Mouse (Mus musculus): ENCODE measurements at regions not wholly inside any gene's neighbourhood (a gene's known extent, or its start where the extent isn't known, plus 50 kb on each side); places are given as distances from the start of the nearest gene placed in this dataset.

DNA sequence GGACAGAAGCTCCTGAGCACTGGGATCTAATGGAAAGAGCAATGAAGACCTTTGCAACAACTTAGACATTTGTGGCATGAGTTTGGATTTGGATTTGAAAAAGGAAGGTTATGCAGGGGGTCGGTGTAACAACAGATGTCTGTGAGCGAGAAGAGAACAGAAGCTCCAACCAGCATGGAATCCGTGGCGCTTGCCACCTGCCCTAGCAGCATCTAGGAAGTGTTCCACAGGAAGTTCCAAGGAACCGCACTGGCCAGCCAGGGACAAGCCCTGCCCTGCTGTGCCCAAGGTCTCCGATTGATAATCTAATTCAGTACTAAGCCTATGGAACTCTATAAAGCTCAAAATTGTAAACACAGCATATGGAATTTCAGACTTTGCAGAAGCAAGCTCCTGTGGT, 98.0 kb upstream of the Ldah start:
- peaks cover 0 to 2% of the 10 kb centered on the region in 2 experiments; a peak in 1 of 4 replicates for H3K4me1 ChIP-seq (ENCODE audit: control insufficient read depth in 1 of 2, insufficient read depth in 2 of 2, low read length in 2 of 2)
- no peaks in the 10 kb centered on the region for H3K79me2 ChIP-seq (ENCODE audit: control insufficient read depth, insufficient read depth, low read length, poor library complexity)
- no peaks in the 10 kb centered on the region; a peak in 1 of 4 replicates for H3K27me3 ChIP-seq (ENCODE audit: control insufficient read depth in 1 of 2, insufficient read depth in 2 of 2, low read length in 2 of 2)
- H3K4me3 ChIP-seq (ENCODE audit: control insufficient read depth in 1 of 2, insufficient read depth in 1 of 2, low read depth in 2 of 2, low read length in 2 of 2) = no peak overlapping the region
- H3K9me3 ChIP-seq (replicated peaks; ENCODE audit: insufficient read depth, low read length) = no peaks in the 10 kb centered on the region
- no peak for DNase-seq (ENCODE audit: low read depth, low spot score)
- no peak overlapping the region for H3K9ac ChIP-seq (ENCODE audit: control insufficient read depth, low read depth, low read length, poor library complexity, severe bottlenecking)
- no peak overlapping the region for H3K27ac ChIP-seq (ENCODE audit: control insufficient read depth, low read depth, low read length)
- H3K36me3 ChIP-seq (ENCODE audit: control insufficient read depth in 1 of 2, insufficient read depth in 2 of 2, low read length in 2 of 2) = no peaks in the 10 kb centered on the region
- no peak for TF ChIP-seq CHD2 (IDR thresholded peaks at IDR 0.05; ENCODE audit: low read length)
- no peak for TF ChIP-seq POLR2AphosphoS5 (IDR thresholded peaks at IDR 0.05; ENCODE audit: borderline replicate concordance, low read depth, low read length)
- TF ChIP-seq USF1 (IDR thresholded peaks at IDR 0.05; ENCODE audit: low read depth, low read length) = no peak
- no peak for TF ChIP-seq MAFK (IDR thresholded peaks at IDR 0.05; ENCODE audit: borderline replicate concordance, low read depth, low read length)
- no peak for TF ChIP-seq CHD1 (IDR thresholded peaks at IDR 0.05; ENCODE audit: low read depth, low read length)
- no peak for TF ChIP-seq MAX (IDR thresholded peaks at IDR 0.05; ENCODE audit: low read length)
- TF ChIP-seq POLR2AphosphoS2 (IDR thresholded peaks at IDR 0.05; ENCODE audit: low read length) = no peak
- no peak for TF ChIP-seq RAD21 (IDR thresholded peaks at IDR 0.05; ENCODE audit: low read depth, low read length)
- no peak for TF ChIP-seq SMC3 (IDR thresholded peaks at IDR 0.05; ENCODE audit: low read depth, low read length)
- no peak for TF ChIP-seq RCOR1 (IDR thresholded peaks at IDR 0.05; ENCODE audit: low read depth, low read length)

DNA sequence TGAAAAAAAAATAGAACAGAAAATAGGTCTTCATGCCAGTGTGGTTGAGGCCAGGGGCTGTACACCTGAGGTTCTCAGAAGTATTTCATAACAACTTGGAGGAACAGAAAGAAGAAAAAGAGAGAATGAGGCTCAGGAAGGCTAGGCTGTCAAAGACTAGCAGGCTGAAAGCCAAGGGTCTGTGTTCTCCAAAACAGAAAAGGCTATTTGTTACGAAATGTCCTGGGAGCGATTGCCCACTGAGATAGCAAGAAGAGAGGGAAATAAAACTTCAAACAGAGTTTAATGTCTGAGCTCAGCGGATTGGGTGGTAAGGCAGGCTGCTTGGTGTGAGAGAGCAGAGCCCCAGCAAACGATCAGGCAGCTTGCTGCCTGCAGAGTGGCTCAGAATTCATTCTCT, 97.6 kb upstream of the Ldah start:
- no peak overlapping the region for H3K9ac ChIP-seq (ENCODE audit: control insufficient read depth, low read depth, low read length, poor library complexity, severe bottlenecking)
- no peaks in the 10 kb centered on the region for H3K79me2 ChIP-seq (ENCODE audit: control insufficient read depth, insufficient read depth, low read length, poor library complexity)

GRCm38 (mm10) chr12:8111484-8111883, 96.4 kb upstream of the Ldah start:
- no peak overlapping the region for H3K9ac ChIP-seq (ENCODE audit: control insufficient read depth, low read depth, low read length, poor library complexity, severe bottlenecking)
- TF ChIP-seq CHD2 (IDR thresholded peaks at IDR 0.05; ENCODE audit: low read length) (no peak), TAL1 (IDR thresholded peaks at IDR 0.05; ENCODE audit: low read length) (no peak), NELFE (IDR thresholded peaks at IDR 0.05; ENCODE audit: low read depth, low read length) (no peak), MAZ (IDR thresholded peaks at IDR 0.05; ENCODE audit: low read depth, low read length) (no peak), BHLHE40 (IDR thresholded peaks at IDR 0.05; ENCODE audit: borderline replicate concordance, low read depth, low read length) (no peak), MYC (IDR thresholded peaks at IDR 0.05; ENCODE audit: low read depth, low read length) (no peak), MEF2A (IDR thresholded peaks at IDR 0.05; ENCODE audit: extremely low read depth, insufficient replicate concordance, low read depth, low read length, poor library complexity, severe bottlenecking) (no peak), MAX (IDR thresholded peaks at IDR 0.05; ENCODE audit: low read length) (no peak), ETS1 (IDR thresholded peaks at IDR 0.05; ENCODE audit: low read depth, low read length) (no peak), GATA1 (IDR thresholded peaks at IDR 0.05; ENCODE audit: low read depth, low read length) (no peak), ZNF384 (IDR thresholded peaks at IDR 0.05; ENCODE audit: low read depth, low read length) (no peak), ZKSCAN1 (IDR thresholded peaks at IDR 0.05; ENCODE audit: low read depth, low read length) (no peak), KAT2A (conservative IDR thresholded peaks at IDR 0.05; ENCODE audit: low read depth, low read length) (no peak)
- H3K36me3 ChIP-seq (ENCODE audit: control insufficient read depth in 1 of 2, insufficient read depth in 2 of 2, low read length in 2 of 2) = no peaks in the 10 kb centered on the region
- no peak overlapping the region for H3K27ac ChIP-seq (ENCODE audit: control insufficient read depth, low read depth, low read length)
- no peaks in the 10 kb centered on the region; a peak in 1 of 4 replicates for H3K27me3 ChIP-seq (ENCODE audit: control insufficient read depth in 1 of 2, insufficient read depth in 2 of 2, low read length in 2 of 2)
- no peaks in the 10 kb centered on the region for H3K79me2 ChIP-seq (ENCODE audit: control insufficient read depth, insufficient read depth, low read length, poor library complexity)
- H3K4me1 ChIP-seq (ENCODE audit: control insufficient read depth in 1 of 2, insufficient read depth in 2 of 2, low read length in 2 of 2) = peaks cover 0 to 2% of the 10 kb centered on the region in 2 experiments; a peak in 1 of 4 replicates
- H3K9me3 ChIP-seq (replicated peaks; ENCODE audit: insufficient read depth, low read length) = no peaks in the 10 kb centered on the region
- H3K4me3 ChIP-seq (ENCODE audit: control insufficient read depth in 1 of 2, insufficient read depth in 1 of 2, low read depth in 2 of 2, low read length in 2 of 2) = no peak overlapping the region
- DNase-seq (ENCODE audit: low read depth, low spot score) = no peak

More for the DNA sequence above, 97.6 kb upstream of the Ldah start:
- Histone ChIP-seq H3K4me3 (ENCODE audit: control insufficient read depth in 1 of 2, insufficient read depth in 1 of 2, low read depth in 2 of 2, low read length in 2 of 2) (no peak overlapping the region), H3K27me3 (ENCODE audit: control insufficient read depth in 1 of 2, insufficient read depth in 2 of 2, low read length in 2 of 2) (no peaks in the 10 kb centered on the region; a peak in 1 of 4 replicates), H3K4me1 (ENCODE audit: control insufficient read depth in 1 of 2, insufficient read depth in 2 of 2, low read length in 2 of 2) (peaks cover 0 to 2% of the 10 kb centered on the region in 2 experiments; a peak in 1 of 4 replicates), H3K9me3 (replicated peaks; ENCODE audit: insufficient read depth, low read length) (no peaks in the 10 kb centered on the region), H3K36me3 (ENCODE audit: control insufficient read depth in 1 of 2, insufficient read depth in 2 of 2, low read length in 2 of 2) (no peaks in the 10 kb centered on the region), H3K27ac (ENCODE audit: control insufficient read depth, low read depth, low read length) (no peak overlapping the region)
- TF ChIP-seq USF1 (IDR thresholded peaks at IDR 0.05; ENCODE audit: low read depth, low read length) = no peak
- no peak for TF ChIP-seq CHD2 (IDR thresholded peaks at IDR 0.05; ENCODE audit: low read length)
- no peak for TF ChIP-seq SMC3 (IDR thresholded peaks at IDR 0.05; ENCODE audit: low read depth, low read length)
- TF ChIP-seq ETS1 (IDR thresholded peaks at IDR 0.05; ENCODE audit: low read depth, low read length) = no peak
- no peak for TF ChIP-seq MYB (IDR thresholded peaks at IDR 0.05; ENCODE audit: low read depth, low read length)
- TF ChIP-seq GATA1 (IDR thresholded peaks at IDR 0.05; ENCODE audit: low read depth, low read length) = no peak
- no peak for TF ChIP-seq RAD21 (IDR thresholded peaks at IDR 0.05; ENCODE audit: low read depth, low read length)
- TF ChIP-seq GABPA (IDR thresholded peaks at IDR 0.05; ENCODE audit: low read depth, low read length) = no peak
- TF ChIP-seq JUND (IDR thresholded peaks at IDR 0.05; ENCODE audit: low read depth, low read length) = no peak
- no peak for DNase-seq (ENCODE audit: low read depth, low spot score)

All from MEL (cell line).